Mouse (Mus musculus) limb, embryonic 14.5 days (tissue): Measurements from ENCODE around the gene Gins2. TPM values are rescaled to one million over a fixed set of nuclear protein-coding genes. Genes with fewer than 3 reads are reported as not detected.

ENCODE experiments used
- ATAC-seq: fragments of 200-750 bp; cut with Nextera tagmentation; 2 replicates; pipeline ENCODE4 v1.8.0; 2017; ENCODE audit warnings: low read depth, moderate number of reproducible peaks, moderate TSS enrichment; ENCODE audit not compliant: low FRiP score
- DNase-seq: peaks from one replicate; pipeline ENCODE4 v3.0.0-alpha.2; 2015; ENCODE audit warnings: low spot score
- H3K27ac ChIP-seq: fragments of 300-500 bp; sonication (generic); replicated peaks from 2 replicates; pipeline ENCODE4 v1.5.1; 2014; ENCODE audit warnings: low read depth, mild to moderate bottlenecking, low read length, moderate library complexity, mixed read lengths
- H3K27me3 ChIP-seq: fragments of 300-500 bp; sonication (generic); 2 replicates; pipeline ENCODE4 v1.6.1; 2014; ENCODE audit warnings: low read length, mixed read lengths; ENCODE audit not compliant: control insufficient read depth, insufficient read depth
- H3K36me3 ChIP-seq: fragments of 300-500 bp; sonication (generic); 2 replicates; pipeline ENCODE4 v1.6.1; 2014; ENCODE audit warnings: mild to moderate bottlenecking, low read length, moderate library complexity, mixed read lengths; ENCODE audit not compliant: control insufficient read depth, insufficient read depth
- H3K4me1 ChIP-seq: fragments of 300-500 bp; sonication (generic); 2 replicates; pipeline ENCODE4 v1.6.1; 2014; ENCODE audit warnings: antibody characterized with exemption, low read length, mixed read lengths; ENCODE audit not compliant: control insufficient read depth, insufficient read depth
- H3K4me2 ChIP-seq: fragments of 300-500 bp; sonication (generic); replicated peaks from 2 replicates; pipeline ENCODE4 v1.6.1; 2014; ENCODE audit warnings: low read depth, mild to moderate bottlenecking, low read length, moderate library complexity; ENCODE audit not compliant: severe bottlenecking
- H3K4me3 ChIP-seq: fragments of 300-500 bp; sonication (generic); replicated peaks from 2 replicates; pipeline ENCODE4 v1.5.1; 2014; ENCODE audit warnings: low read length
- H3K9ac ChIP-seq: fragments of 300-500 bp; sonication (generic); 2 replicates; pipeline ENCODE4 v1.6.1; 2014; ENCODE audit warnings: mild to moderate bottlenecking, low read depth, low read length, moderate library complexity; ENCODE audit not compliant: severe bottlenecking
- H3K9me3 ChIP-seq: fragments of 300-500 bp; sonication (generic); 2 replicates; pipeline ENCODE4 v1.6.1; 2016; ENCODE audit warnings: low read length; ENCODE audit not compliant: control insufficient read depth
- POLR2A ChIP-seq: fragments of 200-500 bp; IDR thresholded peaks from 2 replicates; pipeline ENCODE4 v1.8.0; 2012; ENCODE audit warnings: inconsistent platforms, mild to moderate bottlenecking, moderate library complexity, borderline replicate concordance; ENCODE audit not compliant: insufficient read depth, insufficient read length; ENCODE audit errors: extremely low read depth
- WGBS: fragments of 180-500 bp; shearing (Covaris S2); extraction: QIAGEN DNeasy Blood & Tissue Kit; methylation state at CpG from one replicate; pipeline ENCODE4 v1.1.7; 2014; 5-methylcytosine and 5-hydroxymethylcytosine counted together
- polyA plus RNA-seq, 2 experiments: library from polyadenylated mRNA; depleted of rRNA in 1 of 2; stranded (reverse) in 1 of 2; unstranded in 1 of 2; fragments of >200 nt; fragmentation: Nextera tagmentation in 1 of 2; extraction: Ambion mirVana in 1 of 2; gene quantifications; 2 replicates each; pipeline versions ENCODE4 v1.2.1 to v1.2.3; 2012 to 2014

The Gins2 gene
- polyA plus RNA-seq, 2 experiments, result 72.3 to 107 TPM

DNA sequence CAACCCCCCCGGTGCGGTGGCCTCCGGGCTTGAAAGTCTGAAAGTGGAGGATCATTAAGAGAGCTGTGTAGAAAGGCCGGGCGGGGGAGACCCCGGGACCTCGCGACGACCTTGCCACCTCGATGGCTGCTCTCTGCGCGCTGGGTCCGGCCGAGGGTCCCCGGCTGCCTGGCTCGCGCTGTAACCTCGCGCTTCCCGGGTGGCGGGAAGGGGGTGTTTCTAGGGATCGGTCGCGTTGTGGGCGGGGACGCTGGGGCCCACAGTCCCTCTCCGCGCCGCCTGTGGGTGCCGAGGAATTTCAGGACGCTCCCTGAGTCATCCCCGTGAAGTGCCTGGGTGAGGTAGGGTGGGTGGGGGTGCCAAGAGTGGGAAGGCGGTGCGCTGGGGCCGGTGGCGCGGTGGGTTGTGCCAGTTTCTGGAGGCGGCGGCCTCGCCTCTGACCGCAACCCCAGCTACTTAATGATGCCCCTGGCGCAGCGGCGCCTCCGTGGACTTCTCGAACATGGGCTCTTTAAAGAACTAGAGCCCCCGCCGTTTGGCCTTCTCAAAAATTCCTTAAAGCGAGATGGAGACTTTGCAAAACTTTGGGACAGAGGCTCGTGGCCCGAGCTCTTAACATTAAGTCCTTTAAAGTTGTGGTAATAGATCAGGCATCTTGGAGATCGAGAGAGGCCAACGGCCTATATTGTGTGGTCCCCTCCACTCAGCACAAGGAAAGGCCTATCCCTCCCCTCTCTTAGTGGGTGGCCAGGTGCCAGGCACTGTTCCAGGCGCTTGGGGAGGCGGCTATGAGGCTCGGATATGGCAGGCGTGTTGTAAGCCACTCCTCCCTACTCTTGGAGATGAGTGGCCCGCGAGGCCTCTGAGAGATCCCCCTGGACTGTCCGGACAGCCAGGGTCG, 52.5 kb downstream of the Gins2 start:
- no peaks in the 10 kb centered on the region for H3K9me3 ChIP-seq
- ATAC-seq (peak; percentile 30), DNase-seq (peak; percentile 62)
- no peaks in the 10 kb centered on the region for H3K27me3 ChIP-seq
- peak overlapping the region; percentile 53 for H3K9ac ChIP-seq
- TF ChIP-seq POLR2A, result no peak
- 4% methylated on average over 53 of the region's 61 CpGs for WGBS
- H3K36me3 ChIP-seq, result no peaks in the 10 kb centered on the region
- H3K4me1 ChIP-seq, result peaks cover 77% of the 10 kb centered on the region
- H3K4me2 ChIP-seq, result peak overlapping the region; percentile 99
- H3K4me3 ChIP-seq, result peak overlapping the region; percentile 55
- H3K27ac ChIP-seq, result peak overlapping the region; percentile 73

DNA sequence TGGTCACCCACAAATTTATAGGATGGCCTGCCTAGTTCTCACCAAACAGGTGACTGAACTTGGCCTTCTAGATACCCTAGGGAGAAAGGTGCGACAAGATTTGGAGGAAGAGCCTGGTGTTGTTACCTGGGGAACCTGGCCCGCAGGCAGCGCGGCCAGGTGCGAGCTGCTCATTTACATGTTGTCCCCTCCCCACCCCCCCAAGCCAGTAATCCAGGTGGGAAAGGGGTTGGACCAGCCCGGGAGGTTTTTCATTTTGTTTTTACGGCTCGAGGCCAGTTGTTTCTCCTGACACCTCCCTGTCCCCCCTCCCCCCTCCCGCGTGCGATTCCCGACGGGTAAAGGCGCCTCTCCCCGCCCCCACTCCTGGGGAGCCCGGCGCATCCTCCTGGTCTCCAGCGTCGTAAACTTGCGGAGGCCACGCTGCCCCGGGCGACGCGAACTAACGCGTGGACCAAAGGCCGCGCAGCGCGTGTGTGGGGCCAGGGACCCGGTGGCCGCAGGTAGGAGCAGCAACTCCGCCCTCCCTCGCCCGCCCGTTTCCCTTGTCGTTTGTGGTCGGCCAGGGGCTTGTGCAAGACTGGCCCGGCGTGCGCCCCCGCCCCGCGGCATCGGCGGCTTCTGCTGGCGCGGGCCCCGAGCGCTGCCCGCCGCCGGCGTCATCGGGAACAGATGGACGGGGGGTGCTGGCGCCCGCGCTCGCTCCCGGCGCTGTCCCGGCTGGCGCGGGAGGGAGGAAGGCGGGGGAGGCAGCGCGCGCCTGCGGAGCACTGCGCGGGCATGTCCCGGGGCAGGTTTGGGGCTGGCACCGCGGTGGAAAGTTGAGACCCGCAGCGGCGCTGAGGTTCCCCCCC, 53.4 kb downstream of the Gins2 start:
- peak overlapping the region; percentile 51 for H3K9ac ChIP-seq
- DNase-seq (peak; percentile 45), ATAC-seq (no peak)
- no peaks in the 10 kb centered on the region for H3K27me3 ChIP-seq
- peak overlapping the region; percentile 55 for H3K4me3 ChIP-seq
- peak overlapping the region; percentile 50; the same call in 1 of the 2 replicates for H3K27ac ChIP-seq
- TF ChIP-seq POLR2A, result no peak
- WGBS, result 3% methylated on average over 50 of the region's 79 CpGs
- H3K4me1 ChIP-seq, result peaks cover 82% of the 10 kb centered on the region
- H3K4me2 ChIP-seq, result peak overlapping the region; percentile 99
- no peaks in the 10 kb centered on the region for H3K36me3 ChIP-seq
- no peaks in the 10 kb centered on the region for H3K9me3 ChIP-seq

DNA sequence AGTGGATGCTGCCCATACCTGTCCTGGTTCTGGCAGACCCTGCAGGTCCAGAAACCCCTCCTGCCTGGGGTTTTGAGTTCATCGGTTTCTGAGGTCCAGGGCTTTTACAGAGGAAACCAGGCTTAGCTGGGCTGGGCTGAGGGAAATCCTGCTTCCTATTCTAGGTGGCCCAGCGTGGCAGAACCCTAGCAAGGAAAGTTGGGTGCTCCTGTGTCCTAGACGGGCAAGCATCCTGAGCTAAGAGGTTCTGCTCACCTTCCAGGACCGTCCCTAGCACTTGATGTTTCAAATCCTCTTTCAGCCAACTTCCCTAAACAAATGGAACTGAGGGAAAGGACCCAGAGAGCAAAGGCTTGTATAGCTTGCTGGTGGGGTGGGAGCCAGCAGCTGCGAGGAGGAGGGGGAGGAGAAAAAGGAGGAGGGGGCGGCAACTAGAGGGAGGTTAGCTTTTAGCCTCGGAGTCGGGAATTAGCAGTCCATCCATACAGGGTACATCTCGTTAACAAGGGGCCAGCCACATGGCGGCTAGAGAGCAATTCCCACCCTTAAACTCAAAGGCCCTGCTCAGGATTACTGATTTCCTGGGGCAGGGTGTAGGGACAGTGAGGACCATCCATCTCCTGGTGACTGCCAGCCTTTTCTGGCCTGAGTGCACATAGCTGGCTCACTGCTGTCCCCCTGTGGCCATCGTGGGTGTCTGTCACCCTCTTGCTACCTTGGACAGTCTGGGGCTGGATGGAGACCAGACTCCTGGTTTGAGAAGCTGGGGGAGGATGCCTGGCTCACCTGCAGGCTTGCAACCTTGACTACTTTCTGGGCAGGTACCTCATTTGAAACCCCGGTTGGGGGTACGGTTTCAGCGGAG, 54.4 kb downstream of the Gins2 start:
- Histone ChIP-seq H3K27ac (no peak overlapping the region), H3K36me3 (no peaks in the 10 kb centered on the region), H3K4me3 (no peak overlapping the region), H3K9ac (no peak overlapping the region), H3K4me1 (peaks cover 74% of the 10 kb centered on the region), H3K9me3 (no peaks in the 10 kb centered on the region), H3K27me3 (no peaks in the 10 kb centered on the region), H3K4me2 (peak overlapping the region; percentile 99; the same call in 1 of the 2 replicates)
- no peak for TF ChIP-seq POLR2A
- 11% methylated on average over 14 of the region's 14 CpGs for WGBS
- DNase-seq (peak; percentile 85), ATAC-seq (no peak)

DNA sequence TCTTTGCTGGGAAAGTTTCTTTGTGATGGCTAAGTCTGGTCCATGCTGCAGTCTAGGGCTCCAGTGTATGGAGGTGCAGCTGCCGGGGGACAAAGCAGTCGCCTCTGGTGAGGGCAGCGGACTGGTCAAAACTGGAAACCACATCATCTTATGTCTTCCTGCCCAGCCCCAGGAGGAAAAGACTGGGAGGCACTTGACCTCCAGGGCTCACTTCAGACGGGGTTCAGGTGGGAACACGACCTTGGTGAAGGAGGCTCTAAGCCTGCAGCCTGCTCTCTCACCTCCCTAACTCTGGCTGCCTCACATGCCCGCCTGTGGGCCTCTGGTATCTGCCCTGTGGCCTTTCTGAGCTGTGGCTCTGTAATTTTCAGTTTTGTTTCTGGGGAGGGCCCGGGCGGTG, 55.0 kb downstream of the Gins2 start:
- no peak for TF ChIP-seq POLR2A
- Histone ChIP-seq H3K36me3 (no peaks in the 10 kb centered on the region), H3K27me3 (no peaks in the 10 kb centered on the region), H3K4me2 (no peak overlapping the region), H3K4me1 (peaks cover 67% of the 10 kb centered on the region), H3K4me3 (no peak overlapping the region), H3K27ac (no peak overlapping the region), H3K9me3 (no peaks in the 10 kb centered on the region), H3K9ac (no peak overlapping the region)
- 36% methylated on average over 8 of the region's 8 CpGs for WGBS
- ATAC-seq (no peak), DNase-seq (no peak)

DNA sequence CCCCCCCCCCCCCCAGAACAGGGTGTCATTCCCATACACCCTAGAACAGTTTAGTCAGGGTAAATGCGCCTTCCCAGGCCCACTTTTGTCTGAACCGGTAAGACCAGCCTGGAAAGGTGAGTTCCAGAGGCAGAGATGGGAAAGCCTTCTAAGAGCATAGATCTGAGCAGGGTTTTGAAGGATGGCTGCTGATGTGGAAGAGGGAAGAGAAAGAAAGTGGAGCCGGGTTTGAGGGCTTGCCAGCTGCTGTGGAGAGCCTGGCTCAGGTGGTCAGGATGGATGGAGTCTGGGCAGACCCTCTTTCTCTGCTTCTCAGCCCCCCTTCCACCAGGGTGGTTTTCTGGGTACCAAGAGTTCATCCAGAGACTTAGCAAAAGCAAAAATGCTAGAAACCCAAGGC, 55.7 kb downstream of the Gins2 start:
- peak overlapping the region; percentile 45; the same call in 1 of the 2 replicates for H3K4me2 ChIP-seq
- no peak for TF ChIP-seq POLR2A
- H3K9ac ChIP-seq, result 0 out of 2 replicates have a peak overlapping the region, but pooled peaks have one; percentile 36
- 33% methylated on average over 3 of the region's 3 CpGs for WGBS
- ATAC-seq (no peak), DNase-seq (no peak)
- H3K4me3 ChIP-seq, result no peak overlapping the region
- no peaks in the 10 kb centered on the region for H3K27me3 ChIP-seq
- H3K4me1 ChIP-seq, result peaks cover 67% of the 10 kb centered on the region
- H3K27ac ChIP-seq, result no peak overlapping the region
- H3K9me3 ChIP-seq, result no peaks in the 10 kb centered on the region
- H3K36me3 ChIP-seq, result no peaks in the 10 kb centered on the region
